Comparison of ENCODE assay signal across 9 mouse cellular contexts in the genomic region with DNA sequence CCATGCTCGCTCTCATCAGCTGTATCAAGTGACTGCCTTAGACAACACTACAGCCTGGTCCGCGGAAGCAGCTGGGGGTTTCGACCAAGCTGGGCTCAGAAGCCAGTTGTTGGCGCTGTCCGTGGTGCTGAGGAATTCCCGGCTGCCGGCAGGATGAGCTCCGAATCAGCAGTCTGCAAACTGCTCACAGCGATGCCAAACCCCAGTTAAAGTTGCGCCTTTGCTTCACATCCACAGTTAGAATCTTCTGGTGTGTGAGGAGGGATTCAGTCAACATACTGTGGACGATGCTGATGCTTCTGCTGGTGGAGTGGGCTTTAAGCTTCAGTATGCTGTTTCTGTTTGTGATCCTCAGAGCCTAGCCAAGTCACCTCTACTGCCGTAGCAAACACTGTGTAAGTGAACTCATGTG. TPM values are rescaled to one million over a fixed set of nuclear protein-coding genes. Genes with fewer than 3 reads are reported as not detected.
DNase-seq lines count a peak whose midpoint lies in the region; ATAC-seq and TF ChIP-seq lines count a peak whose summit lies in the region.
"Had no signal": no experiment of that assay in that cellular context is flagged by ENCODE, and none has a peak within 500 bp of the region (broad histone marks: within the 10 kb centered on the region; RNA-seq: fewer than 3 reads in every experiment).

A gene (plus strand): TSS at position 61 of the 412 bp plus-strand sequence.

- peak; percentile 80 for ATAC-seq in forebrain, embryonic 16.5 days
- ATAC-seq in midbrain, embryonic 16.5 days, result peak; percentile 91

- WGBS in cerebellum, adult 2 months, result 3% methylated on average over 13 of the region's 13 CpGs
- WGBS in forebrain, embryonic 16.5 days, result 5% methylated on average over 13 of the region's 13 CpGs
- WGBS in midbrain, embryonic 16.5 days, result 4% methylated on average over 13 of the region's 13 CpGs

- intact Hi-C loops in left cerebral cortex, postnatal 10 days (cut with DNase I), result loop anchor here (10.0 kb wide), 2 partner anchors 601 to 931 kb away; no protein-coding TSS in a partner anchor

- peak; percentile 1 to 13 for DNase-seq in cerebellum, adult 2 months
- no peak for DNase-seq in cerebellum, adult 8-10 months
- DNase-seq in adrenal gland, postnatal 4 days (ENCODE audit: low spot score in 2 of 2), result peak; percentile 25 to 36
- peak; percentile 9 for DNase-seq in kidney, adult 11 months
- DNase-seq in left cerebral cortex, postnatal 10 days (ENCODE audit: extremely low spot score in 1 of 2, low spot score in 2 of 2), result peak; percentile 53 to 71
- DNase-seq in testis, postnatal 14 days (ENCODE audit: low spot score), result peak; percentile 64

- H3K27me3 ChIP-seq in cerebellum, adult 2 months (ENCODE audit: control insufficient read depth, insufficient read depth, low read length), result no peaks in the 10 kb centered on the region
- H3K27me3 ChIP-seq in forebrain, embryonic 16.5 days (replicated peaks; ENCODE audit: control insufficient read depth, insufficient read depth, low read length), result no peaks in the 10 kb centered on the region
- no peaks in the 10 kb centered on the region for H3K27me3 ChIP-seq in midbrain, embryonic 16.5 days (ENCODE audit: control insufficient read depth, insufficient read depth, low read depth, low read length)

- no peaks in the 10 kb centered on the region for H3K4me1 ChIP-seq in cerebellum, adult 2 months (ENCODE audit: control insufficient read depth, insufficient read depth, low read length)
- H3K4me1 ChIP-seq in forebrain, embryonic 16.5 days (replicated peaks; ENCODE audit: control insufficient read depth, insufficient read depth, low read length), result peaks cover 4% of the 10 kb centered on the region; the same call in 1 of the 2 replicates
- peaks cover 4% of the 10 kb centered on the region; the same call in 1 of the 2 replicates for H3K4me1 ChIP-seq in midbrain, embryonic 16.5 days (ENCODE audit: control insufficient read depth, insufficient read depth, low read length)

- TF ChIP-seq CTCF in cerebellum, adult 2 months (IDR thresholded peaks at IDR 0.05; ENCODE audit: borderline replicate concordance, insufficient read depth, low read depth, low read length), result no peak

- no peak for TF ChIP-seq POLR2A in cerebellum, adult 2 months (IDR thresholded peaks at IDR 0.05; ENCODE audit: borderline replicate concordance, insufficient read depth, low read length)

- H3K9ac ChIP-seq in forebrain, embryonic 16.5 days (replicated peaks; ENCODE audit: low read depth, low read length), result peak within 1 kb of the TSS; percentile 54
- peak within 1 kb of the TSS; percentile 65 for H3K9ac ChIP-seq in midbrain, embryonic 16.5 days (ENCODE audit: low read depth, low read length)

- no peak within 1 kb of the TSS for H3K4me3 ChIP-seq in cerebellum, adult 2 months (replicated peaks; ENCODE audit: insufficient read depth, low read depth, low read length)
- H3K4me3 ChIP-seq in forebrain, embryonic 16.5 days (replicated peaks; ENCODE audit: low read length), result peak within 1 kb of the TSS; percentile 43
- H3K4me3 ChIP-seq in midbrain, embryonic 16.5 days (ENCODE audit: low read depth, low read length), result peak within 1 kb of the TSS; percentile 48

- no peak within 1 kb of the TSS for H3K27ac ChIP-seq in cerebellum, adult 2 months (ENCODE audit: insufficient read depth, low read length)
- H3K27ac ChIP-seq in forebrain, embryonic 16.5 days (ENCODE audit: low read length), result peak within 1 kb of the TSS; percentile 12; the same call in 1 of the 2 replicates
- H3K27ac ChIP-seq in midbrain, embryonic 16.5 days (ENCODE audit: low read length), result peak within 1 kb of the TSS; percentile 74

- peak within 1 kb of the TSS; percentile 65 for H3K4me2 ChIP-seq in forebrain, embryonic 16.5 days (ENCODE audit: low read length)
- peak within 1 kb of the TSS; percentile 69 for H3K4me2 ChIP-seq in midbrain, embryonic 16.5 days (ENCODE audit: low read length)

- no peaks in the 10 kb centered on the region for H3K9me3 ChIP-seq in forebrain, embryonic 16.5 days (ENCODE audit: control insufficient read depth, low read length)
- no peaks in the 10 kb centered on the region for H3K9me3 ChIP-seq in midbrain, embryonic 16.5 days (replicated peaks; ENCODE audit: control insufficient read depth, low read length, poor library complexity, severe bottlenecking)

- no peaks in the 10 kb centered on the region for H3K36me3 ChIP-seq in forebrain, embryonic 16.5 days (ENCODE audit: control insufficient read depth, insufficient read depth)
- H3K36me3 ChIP-seq in midbrain, embryonic 16.5 days (ENCODE audit: control insufficient read depth, insufficient read depth, low read length), result no peaks in the 10 kb centered on the region

RNA-seq across cellular contexts. Expression of the gene that starts here (rescaled TPM):
- polyA plus RNA-seq in cerebellum, adult 2 months (2012; rRNA removed), result 2.1 and 2.7 TPM in 2 replicates
- 1 to 10 TPM in 1 of 2 experiments, under 1 TPM in 1; 0.42 to 1.3 TPM for total RNA-seq in adrenal gland, postnatal 4 days (2021)
- polyA plus RNA-seq in forebrain, embryonic 16.5 days (2015; fragmentation: Nextera tagmentation; extraction: Ambion mirVana), result 4.9 and 5.8 TPM in 2 replicates
- total RNA-seq in left cerebral cortex, postnatal 10 days (2021), result 10 to 100 TPM; 18.0 to 22.0 TPM
- 14.2 and 15.1 TPM in 2 replicates for polyA plus RNA-seq in midbrain, embryonic 16.5 days (2015; fragmentation: Nextera tagmentation; extraction: Ambion mirVana)
- polyA plus RNA-seq: heart, embryonic 16.5 days had no signal

Comparison
In these comparisons a context has a peak if more than half of its experiments do, and no peak if none do; other contexts are left out.
1. RNA of the gene that starts here (total RNA-seq): 18.0 to 22.0 TPM in left cerebral cortex, postnatal 10 days; 0.42 to 1.3 TPM in adrenal gland, postnatal 4 days; every median in the first group is over 4 times any median in the second.